28 mouse cellular contexts compared by ENCODE assay signal in the genomic region with DNA sequence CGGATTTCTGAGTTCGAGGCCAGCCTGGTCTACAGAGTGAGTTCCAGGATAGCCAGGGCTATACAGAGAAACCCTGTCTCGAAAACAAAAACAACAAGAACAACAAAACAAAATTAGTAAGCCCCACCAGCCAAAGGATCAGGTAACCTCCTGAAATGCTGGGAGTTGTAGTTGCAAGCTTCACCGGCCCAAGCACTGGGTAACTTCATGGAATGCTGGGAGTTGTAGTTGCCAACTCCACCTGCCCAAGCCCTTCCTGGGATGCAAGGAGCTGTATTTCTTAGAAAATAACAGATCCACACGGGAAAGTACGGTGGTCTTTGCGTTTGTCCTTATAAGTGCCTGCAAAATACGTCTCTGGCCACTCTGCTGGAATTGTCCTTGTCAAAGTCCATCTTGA.
DNase-seq lines count a peak whose midpoint lies in the region; ATAC-seq lines count a peak whose summit lies in the region.
"Had no signal": no experiment of that assay in that cellular context is flagged by ENCODE, and none has a peak within 500 bp of the region (broad histone marks: within the 10 kb centered on the region; RNA-seq: fewer than 3 reads in every experiment).

No protein-coding gene starts in this region.

- DNase-seq in heart, adult 18-20 months: no peak
- DNase-seq in midbrain, embryonic 11.5 days (ENCODE audit: low spot score, missing footprints): peak; percentile 84
- DNase-seq in ovary, postnatal 10 days (ENCODE audit: low spot score): no peak
- DNase-seq in urinary bladder, postnatal 14 days (ENCODE audit: low spot score): no peak
- no peak for DNase-seq in spleen, postnatal 10 days (ENCODE audit: low spot score in 2 of 2)
- DNase-seq: adrenal gland, postnatal 14 days; cerebellum, adult 11-12 months; cerebellum, adult 9-11 months; forebrain, postnatal 0 days; kidney, adult 18-20 months; kidney, postnatal 14 days; lung, embryonic 14.5 days; lung, postnatal 14 days; right cerebral cortex, adult 18-20 months; spleen, adult 18-20 months; thymus, adult 2 months; thymus, postnatal 36 days had no signal

- 51% methylated on average over 8 of the region's 8 CpGs for WGBS in heart, embryonic 12.5 days
- WGBS in midbrain, embryonic 11.5 days: 54% methylated on average over 8 of the region's 8 CpGs
- WGBS in midbrain, embryonic 15.5 days: 64% methylated on average over 8 of the region's 8 CpGs
- 47% methylated on average over 8 of the region's 8 CpGs for WGBS in embryonic facial prominence, embryonic 13.5 days

- no peak overlapping the region for H3K4me3 ChIP-seq in heart, embryonic 12.5 days
- H3K4me3 ChIP-seq in midbrain, embryonic 11.5 days (ENCODE audit: low read depth, low read length): no peak overlapping the region
- H3K4me3 ChIP-seq in midbrain, embryonic 15.5 days: no peak overlapping the region
- H3K4me3 ChIP-seq in embryonic facial prominence, embryonic 13.5 days: no peak overlapping the region
- H3K4me3 ChIP-seq: forebrain, embryonic 12.5 days; layer of hippocampus, adult 2 months; left cerebral cortex, adult 2 months; liver, embryonic 15.5 days had no signal

- H3K4me1 ChIP-seq in heart, embryonic 12.5 days (replicated peaks): peaks cover 18% of the 10 kb centered on the region
- no peaks in the 10 kb centered on the region for H3K4me1 ChIP-seq in midbrain, embryonic 11.5 days (ENCODE audit: control insufficient read depth, insufficient read depth, low read length)
- H3K4me1 ChIP-seq in midbrain, embryonic 15.5 days: 0 out of 2 replicates have a peak, but pooled peaks cover 6% of the 10 kb centered on the region
- peaks cover 18% of the 10 kb centered on the region for H3K4me1 ChIP-seq in embryonic facial prominence, embryonic 13.5 days

- no peak for ATAC-seq in heart, embryonic 12.5 days (ENCODE audit: insufficient number of reproducible peaks, low FRiP score)
- ATAC-seq in midbrain, embryonic 11.5 days (ENCODE audit: low FRiP score): no peak
- no peak for ATAC-seq in midbrain, embryonic 15.5 days (replicated peaks)
- ATAC-seq in embryonic facial prominence, embryonic 13.5 days (ENCODE audit: insufficient number of reproducible peaks, insufficient read depth, low FRiP score, low TSS enrichment, low read depth): no peak
- ATAC-seq: forebrain, postnatal 0 days; hindbrain, embryonic 16.5 days; midbrain, embryonic 16.5 days had no signal

- H3K4me2 ChIP-seq in heart, embryonic 12.5 days: peak overlapping the region; percentile 44; the same call in 1 of the 2 replicates
- no peak overlapping the region for H3K4me2 ChIP-seq in midbrain, embryonic 11.5 days
- no peak overlapping the region for H3K4me2 ChIP-seq in midbrain, embryonic 15.5 days
- 0 out of 2 replicates have a peak overlapping the region, but pooled peaks have one; percentile 40 for H3K4me2 ChIP-seq in embryonic facial prominence, embryonic 13.5 days
- H3K4me2 ChIP-seq: liver, embryonic 15.5 days; lung, embryonic 14.5 days had no signal

- no peaks in the 10 kb centered on the region for H3K9me3 ChIP-seq in heart, embryonic 12.5 days (replicated peaks)
- H3K9me3 ChIP-seq in midbrain, embryonic 11.5 days (ENCODE audit: control insufficient read depth, low read length): no peaks in the 10 kb centered on the region
- H3K9me3 ChIP-seq in midbrain, embryonic 15.5 days: no peaks in the 10 kb centered on the region
- H3K9me3 ChIP-seq in embryonic facial prominence, embryonic 13.5 days: no peaks in the 10 kb centered on the region
- H3K9me3 ChIP-seq: forebrain, embryonic 12.5 days; G1E; hindbrain, embryonic 10.5 days; liver, embryonic 15.5 days had no signal

- H3K27ac ChIP-seq in heart, embryonic 12.5 days (ENCODE audit: poor library complexity, severe bottlenecking): no peak overlapping the region
- H3K27ac ChIP-seq in midbrain, embryonic 11.5 days (ENCODE audit: low read depth, low read length): no peak overlapping the region
- H3K27ac ChIP-seq in midbrain, embryonic 15.5 days: no peak overlapping the region
- H3K27ac ChIP-seq in embryonic facial prominence, embryonic 13.5 days: no peak overlapping the region
- H3K27ac ChIP-seq: forebrain, embryonic 12.5 days; hindbrain, embryonic 10.5 days; left cerebral cortex, adult 2 months; liver, embryonic 15.5 days had no signal

- peaks cover 11% of the 10 kb centered on the region for H3K27me3 ChIP-seq in heart, embryonic 12.5 days (replicated peaks)
- H3K27me3 ChIP-seq in midbrain, embryonic 11.5 days (ENCODE audit: control insufficient read depth, insufficient read depth, low read length): peaks cover 4% of the 10 kb centered on the region
- no peaks in the 10 kb centered on the region for H3K27me3 ChIP-seq in midbrain, embryonic 15.5 days (replicated peaks)
- peaks cover 22% of the 10 kb centered on the region for H3K27me3 ChIP-seq in embryonic facial prominence, embryonic 13.5 days

- no peaks in the 10 kb centered on the region for H3K36me3 ChIP-seq in heart, embryonic 12.5 days
- H3K36me3 ChIP-seq in midbrain, embryonic 11.5 days (ENCODE audit: control insufficient read depth, insufficient read depth, low read length): no peaks in the 10 kb centered on the region
- H3K36me3 ChIP-seq in midbrain, embryonic 15.5 days (replicated peaks): no peaks in the 10 kb centered on the region
- H3K36me3 ChIP-seq in embryonic facial prominence, embryonic 13.5 days: no peaks in the 10 kb centered on the region
- H3K36me3 ChIP-seq: forebrain, embryonic 12.5 days; G1E; hindbrain, embryonic 10.5 days; liver, embryonic 15.5 days had no signal

- H3K9ac ChIP-seq in heart, embryonic 12.5 days: no peak overlapping the region
- no peak overlapping the region for H3K9ac ChIP-seq in midbrain, embryonic 11.5 days (ENCODE audit: low read length)
- H3K9ac ChIP-seq in midbrain, embryonic 15.5 days: no peak overlapping the region
- no peak overlapping the region for H3K9ac ChIP-seq in embryonic facial prominence, embryonic 13.5 days
- H3K9ac ChIP-seq: forebrain, embryonic 12.5 days; forebrain, postnatal 0 days; liver, embryonic 15.5 days; lung, embryonic 14.5 days had no signal

Comparison
In these comparisons a context has a peak if more than half of its experiments do, and no peak if none do; other contexts are left out.
1. H3K4me2 ChIP-seq: peak in heart, embryonic 12.5 days (single experiment) and embryonic facial prominence, embryonic 13.5 days (single experiment); none in midbrain, embryonic 11.5 days (single experiment) and midbrain, embryonic 15.5 days (single experiment).